Mouse (Mus musculus): ENCODE measurements around the gene Gm49361.
"Not testable (repeated sequence)": the region's sequence is repeated elsewhere in the genome, so short reads cannot be mapped to it uniquely, and the experiment has no call there.

The Gm49361 gene

GRCm38 (mm10) chr14:57746001-57746771 is at the start of gene Gm49361:
Gene Gm49361, minus strand, starts transcription at chr14:57746103.
- in situ Hi-C loops (cut with MboI; ENCODE audit: low pct_unique_long_range_greater_than_20kb in 1 of 2, low sequenced_read_pairs in 2 of 2, unreplicated experiment in 1 of 2): no loop called here

- in situ Hi-C loops (cut with MboI; ENCODE audit: low pct_unique_long_range_greater_than_20kb in 1 of 2, low sequenced_read_pairs in 2 of 2, unreplicated experiment in 1 of 2): loop anchor here in 1 of 2 experiments (10.0 kb wide), 1 partner anchor 106 kb away; no protein-coding TSS in a partner anchor
Observed at GRCm38 (mm10) chr14:57791171-57791570, 45.3 kb upstream of the Gm49361 start.

DNA sequence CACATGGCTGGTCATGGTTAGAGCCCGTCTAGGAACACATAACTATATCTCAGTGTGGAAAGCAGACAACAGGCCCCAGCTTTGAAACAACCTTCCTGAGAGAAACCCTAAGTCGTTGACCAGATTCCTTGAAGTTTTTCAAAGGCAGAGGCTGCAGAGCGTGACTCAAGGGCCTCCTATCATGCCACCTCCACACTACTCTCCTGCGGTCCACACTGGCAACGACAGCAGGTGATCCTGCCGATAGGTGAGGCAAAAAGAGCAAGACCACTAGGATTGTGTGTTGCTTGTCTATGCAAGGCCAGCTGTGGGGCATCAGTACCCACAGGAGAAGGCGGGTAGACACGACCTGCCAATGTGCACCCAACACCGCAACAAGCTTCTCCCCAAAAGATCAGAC is 43.9 kb upstream of the Gm49361 start:
- in situ Hi-C loops (cut with MboI; ENCODE audit: low pct_unique_long_range_greater_than_20kb in 1 of 2, low sequenced_read_pairs in 2 of 2, unreplicated experiment in 1 of 2): loop anchor here in 1 of 2 experiments (10.0 kb wide), 1 partner anchor 105 kb away; no protein-coding TSS in a partner anchor

- in situ Hi-C loops (cut with MboI; ENCODE audit: low pct_unique_long_range_greater_than_20kb in 1 of 2, low sequenced_read_pairs in 2 of 2, unreplicated experiment in 1 of 2): no loop called here
Observed at GRCm38 (mm10) chr14:57789311-57789710, 43.4 kb upstream of the Gm49361 start.

DNA sequence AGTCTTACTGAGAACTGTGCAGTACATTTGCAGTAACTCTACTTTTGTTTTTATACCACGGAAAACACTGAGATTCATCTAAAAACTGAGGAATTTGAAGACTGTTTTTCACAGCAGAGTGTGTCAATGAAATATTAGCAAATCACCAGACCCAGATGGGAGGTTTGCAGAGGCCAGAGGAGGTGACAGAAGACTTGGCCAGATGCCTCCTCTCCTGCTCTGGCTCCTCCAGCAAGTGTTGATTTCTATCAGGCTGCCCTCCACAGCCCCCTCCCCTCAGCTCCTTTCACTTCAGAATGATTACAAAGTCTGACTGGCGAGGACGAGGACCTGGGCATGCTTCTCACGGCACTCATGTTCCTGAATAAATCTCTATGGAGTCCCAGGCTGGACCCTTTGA is 41.5 kb upstream of the Gm49361 start:
- in situ Hi-C loops (cut with MboI; ENCODE audit: low pct_unique_long_range_greater_than_20kb in 1 of 2, low sequenced_read_pairs in 2 of 2, unreplicated experiment in 1 of 2): no loop called here

DNA sequence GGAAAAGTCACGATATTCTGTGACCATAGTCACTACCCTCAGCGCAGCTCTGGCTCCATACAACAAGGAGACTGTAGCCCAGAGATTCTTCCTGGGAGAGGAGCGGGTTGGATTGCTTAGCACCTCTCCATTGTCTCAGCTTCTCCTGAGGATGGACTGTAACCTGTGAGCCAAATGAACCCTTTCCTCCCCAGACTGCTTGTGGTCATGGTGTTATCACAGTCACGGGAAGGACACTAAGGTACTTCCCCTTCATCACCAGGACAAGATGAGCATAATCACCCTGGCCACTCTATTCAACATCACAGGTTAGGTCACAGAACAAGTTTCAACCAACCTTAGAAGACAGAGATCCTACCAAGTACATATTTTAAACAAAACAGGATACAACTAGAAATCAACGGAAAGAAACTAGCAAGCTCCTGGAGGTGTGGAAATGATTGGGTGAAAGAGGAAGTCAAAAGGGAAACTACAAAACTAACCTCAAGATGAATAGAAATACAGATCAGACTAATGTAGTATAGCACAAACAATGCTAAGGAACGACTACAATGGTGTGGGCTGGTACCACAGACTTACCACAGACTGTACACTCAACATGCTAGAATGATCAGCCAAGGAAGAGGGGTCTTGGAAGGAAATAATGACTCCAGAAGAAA is 26.4 kb upstream of the Gm49361 start:
- in situ Hi-C loops (cut with MboI; ENCODE audit: low pct_unique_long_range_greater_than_20kb in 1 of 2, low sequenced_read_pairs in 2 of 2, unreplicated experiment in 1 of 2): no loop called here

- in situ Hi-C loops (cut with MboI; ENCODE audit: low pct_unique_long_range_greater_than_20kb in 1 of 2, low sequenced_read_pairs in 2 of 2, unreplicated experiment in 1 of 2): no loop called here
Observed at GRCm38 (mm10) chr14:57769102-57769501, 23.2 kb upstream of the Gm49361 start.

DNA sequence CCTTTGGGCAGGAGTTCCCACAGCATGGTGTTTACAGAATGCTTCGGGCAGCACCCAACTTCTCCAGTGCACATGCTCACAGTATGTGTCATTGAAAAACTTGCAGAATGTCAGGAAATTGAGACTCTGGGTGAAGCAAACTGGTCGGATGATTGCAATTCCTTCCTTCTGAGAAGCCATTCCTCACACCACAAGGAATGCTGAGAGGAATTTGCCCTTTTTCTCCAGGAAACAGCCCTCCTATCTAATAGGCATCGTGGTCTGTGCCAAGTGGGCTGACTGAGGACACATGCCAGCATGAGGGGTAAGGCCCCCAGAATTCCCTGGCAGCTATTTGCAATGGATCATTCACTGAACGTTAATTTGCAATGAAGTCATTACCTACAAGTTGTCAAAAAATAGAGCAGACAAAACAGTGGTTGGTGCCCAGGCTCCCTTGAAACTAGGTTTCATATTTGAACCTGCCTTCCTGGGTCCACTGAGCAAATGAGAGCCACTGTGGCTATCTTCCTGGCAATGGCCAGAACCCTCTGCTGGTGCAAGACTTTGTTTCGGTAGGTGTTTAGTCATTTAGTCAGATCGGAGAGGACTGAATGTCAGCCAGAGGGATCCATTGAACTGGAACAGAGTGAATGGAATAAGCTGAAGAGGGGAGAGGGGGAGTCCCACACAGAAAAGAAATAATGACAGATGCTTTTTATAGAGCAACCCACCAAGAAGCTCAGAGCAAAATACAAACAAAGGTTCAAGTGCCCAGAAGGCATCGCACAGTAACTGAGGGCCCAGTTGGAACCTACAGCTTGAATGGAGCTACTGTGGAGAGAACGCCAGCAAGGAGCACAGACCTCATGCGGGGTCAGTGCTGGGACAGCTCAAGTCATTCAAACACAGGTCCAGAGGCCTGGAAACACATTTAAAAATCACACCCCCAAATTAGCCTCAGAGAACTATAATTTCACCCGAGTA is 14.8 kb upstream of the Gm49361 start:
- in situ Hi-C loops (cut with MboI; ENCODE audit: low pct_unique_long_range_greater_than_20kb in 1 of 2, low sequenced_read_pairs in 2 of 2, unreplicated experiment in 1 of 2): no loop called here

GRCm38 (mm10) chr14:57758237-57758636 is 12.3 kb upstream of the Gm49361 start, which contains the start of gene Lats2:
Gene Lats2, minus strand, starts transcription at chr14:57758388.
- in situ Hi-C loops (cut with MboI; ENCODE audit: low pct_unique_long_range_greater_than_20kb in 1 of 2, low sequenced_read_pairs in 2 of 2, unreplicated experiment in 1 of 2): no loop called here

- in situ Hi-C loops (cut with MboI; ENCODE audit: low pct_unique_long_range_greater_than_20kb in 1 of 2, low sequenced_read_pairs in 2 of 2, unreplicated experiment in 1 of 2): no loop called here
Observed at GRCm38 (mm10) chr14:57756094-57756493, 10.2 kb upstream of the Gm49361 start.

DNA sequence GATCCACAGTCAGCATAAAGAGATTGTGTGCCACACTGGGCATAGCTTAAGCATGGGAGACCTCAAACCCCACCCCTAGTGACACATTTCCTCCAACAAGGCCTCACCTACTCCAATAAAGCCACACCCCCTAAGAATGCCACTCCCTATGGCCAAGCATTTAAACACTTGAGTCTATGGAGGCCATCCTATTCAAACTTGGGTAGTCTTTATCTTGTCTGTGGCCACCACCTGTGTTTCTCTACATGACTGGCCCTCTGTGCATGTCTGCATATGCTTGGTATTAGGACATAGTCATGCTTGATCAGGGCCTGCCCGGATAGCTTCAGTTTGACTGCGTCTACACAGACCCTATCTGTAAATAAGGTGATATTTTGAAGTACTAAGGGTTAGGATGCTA is 9.8 kb upstream of the Gm49361 start:
- in situ Hi-C loops (cut with MboI; ENCODE audit: low pct_unique_long_range_greater_than_20kb in 1 of 2, low sequenced_read_pairs in 2 of 2, unreplicated experiment in 1 of 2): no loop called here

- in situ Hi-C loops (cut with MboI; ENCODE audit: low pct_unique_long_range_greater_than_20kb in 1 of 2, low sequenced_read_pairs in 2 of 2, unreplicated experiment in 1 of 2): no loop called here
Observed at GRCm38 (mm10) chr14:57753351-57753992, 7.6 kb upstream of the Gm49361 start.

DNA sequence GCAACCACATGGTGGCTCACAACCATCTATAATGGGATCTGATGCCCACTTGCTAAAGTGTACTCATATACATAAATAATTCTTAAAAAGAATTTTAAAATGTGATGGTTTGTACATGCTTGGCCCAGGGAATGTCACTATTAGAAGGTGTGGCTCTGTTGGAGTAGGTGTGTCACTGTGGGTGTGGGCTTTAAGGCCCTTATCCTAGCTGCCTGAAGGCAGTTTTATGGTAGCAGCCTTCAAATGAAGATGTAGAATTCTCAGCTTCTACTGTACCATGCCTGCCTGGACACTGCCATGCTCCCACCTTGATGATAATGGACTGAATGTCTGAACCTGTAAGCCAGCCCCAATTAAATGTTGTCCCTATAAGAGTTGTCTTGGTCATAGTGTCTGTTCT is 5.1 kb upstream of the Gm49361 start:
- in situ Hi-C loops (cut with MboI; ENCODE audit: low pct_unique_long_range_greater_than_20kb in 1 of 2, low sequenced_read_pairs in 2 of 2, unreplicated experiment in 1 of 2): not testable (repeated sequence)

DNA sequence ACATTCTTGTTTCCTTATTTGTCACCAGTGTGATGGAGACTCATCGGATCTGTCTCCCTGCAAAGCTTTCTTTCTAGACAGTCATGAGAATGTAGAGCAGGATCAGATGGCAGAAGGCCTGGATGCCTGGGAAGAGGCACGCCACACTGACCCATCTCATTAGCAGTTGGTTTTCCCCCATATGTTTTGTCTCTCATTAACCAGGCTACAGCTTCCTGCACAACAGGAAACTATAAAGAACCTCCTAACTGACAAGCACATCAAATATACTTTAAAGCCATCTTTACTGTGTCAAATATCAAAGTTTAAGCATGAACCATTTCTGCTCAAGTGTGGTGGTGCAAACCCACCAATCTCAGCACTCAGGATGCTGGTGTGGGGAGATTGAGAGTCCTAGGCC is 3.6 kb upstream of the Gm49361 start:
- in situ Hi-C loops (cut with MboI; ENCODE audit: low pct_unique_long_range_greater_than_20kb in 1 of 2, low sequenced_read_pairs in 2 of 2, unreplicated experiment in 1 of 2): no loop called here

GRCm38 (mm10) chr14:57745291-57745969 is 473 bp downstream of the Gm49361 start:
- in situ Hi-C loops (cut with MboI; ENCODE audit: low pct_unique_long_range_greater_than_20kb in 1 of 2, low sequenced_read_pairs in 2 of 2, unreplicated experiment in 1 of 2): no loop called here

- in situ Hi-C loops (cut with MboI; ENCODE audit: low pct_unique_long_range_greater_than_20kb in 1 of 2, low sequenced_read_pairs in 2 of 2, unreplicated experiment in 1 of 2): no loop called here
Observed at GRCm38 (mm10) chr14:57744547-57744946, 1.4 kb downstream of the Gm49361 start.

DNA sequence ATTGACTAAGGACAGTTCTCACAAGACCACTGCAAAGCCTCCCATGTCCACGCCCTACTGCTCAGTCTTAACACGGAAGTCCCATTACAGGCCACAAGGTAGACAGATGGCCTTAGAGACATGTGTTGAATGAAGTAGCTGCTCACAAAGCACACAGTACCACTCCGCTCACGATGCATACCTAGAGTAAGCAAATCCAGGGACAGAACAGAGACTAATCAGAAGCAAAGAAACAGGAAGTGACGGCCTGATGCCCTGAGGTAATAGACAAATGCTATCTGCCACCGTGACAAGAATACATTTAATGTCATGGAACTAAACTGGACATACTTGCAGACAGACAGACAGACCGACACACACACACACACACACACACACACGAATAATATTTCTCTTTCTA is 5.3 kb downstream of the Gm49361 start:
- in situ Hi-C loops (cut with MboI; ENCODE audit: low pct_unique_long_range_greater_than_20kb in 1 of 2, low sequenced_read_pairs in 2 of 2, unreplicated experiment in 1 of 2): no loop called here

DNA sequence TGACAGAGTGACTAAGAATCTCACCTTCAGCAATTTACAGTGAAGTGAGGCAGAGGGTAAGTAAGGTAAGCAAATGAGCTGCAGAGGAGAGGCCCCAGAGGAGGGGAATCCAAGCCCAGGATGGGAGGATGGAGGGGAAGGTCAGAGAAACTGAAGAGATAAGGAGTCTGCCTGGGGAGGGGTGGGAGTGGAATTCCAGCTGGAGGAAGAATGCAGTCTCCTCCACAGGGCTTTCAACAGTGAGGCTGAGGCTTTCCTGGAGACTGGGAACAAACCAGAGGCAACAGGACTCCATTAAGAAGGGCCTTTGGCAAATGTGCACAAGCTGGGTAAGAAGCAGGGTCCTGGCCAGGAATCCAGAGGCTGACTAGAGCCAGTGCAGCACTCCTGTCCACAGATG is 8.8 kb downstream of the Gm49361 start:
- in situ Hi-C loops (cut with MboI; ENCODE audit: low pct_unique_long_range_greater_than_20kb in 1 of 2, low sequenced_read_pairs in 2 of 2, unreplicated experiment in 1 of 2): no loop called here

Measured in mouse embryonic stem cell (cell line).